Mouse (Mus musculus) Muller cell, postnatal 12 days (primary cell): ENCODE data around the gene Srgap2.
"Not testable (repeated sequence)": the region's sequence is repeated elsewhere in the genome, so short reads cannot be mapped to it uniquely, and the experiment has no call there.

Source experiments
- DNase-seq: peaks from one replicate; pipeline ENCODE4 v3.0.0-alpha.2; 2015; ENCODE audit errors: inconsistent ontology term

Gene Srgap2

DNA sequence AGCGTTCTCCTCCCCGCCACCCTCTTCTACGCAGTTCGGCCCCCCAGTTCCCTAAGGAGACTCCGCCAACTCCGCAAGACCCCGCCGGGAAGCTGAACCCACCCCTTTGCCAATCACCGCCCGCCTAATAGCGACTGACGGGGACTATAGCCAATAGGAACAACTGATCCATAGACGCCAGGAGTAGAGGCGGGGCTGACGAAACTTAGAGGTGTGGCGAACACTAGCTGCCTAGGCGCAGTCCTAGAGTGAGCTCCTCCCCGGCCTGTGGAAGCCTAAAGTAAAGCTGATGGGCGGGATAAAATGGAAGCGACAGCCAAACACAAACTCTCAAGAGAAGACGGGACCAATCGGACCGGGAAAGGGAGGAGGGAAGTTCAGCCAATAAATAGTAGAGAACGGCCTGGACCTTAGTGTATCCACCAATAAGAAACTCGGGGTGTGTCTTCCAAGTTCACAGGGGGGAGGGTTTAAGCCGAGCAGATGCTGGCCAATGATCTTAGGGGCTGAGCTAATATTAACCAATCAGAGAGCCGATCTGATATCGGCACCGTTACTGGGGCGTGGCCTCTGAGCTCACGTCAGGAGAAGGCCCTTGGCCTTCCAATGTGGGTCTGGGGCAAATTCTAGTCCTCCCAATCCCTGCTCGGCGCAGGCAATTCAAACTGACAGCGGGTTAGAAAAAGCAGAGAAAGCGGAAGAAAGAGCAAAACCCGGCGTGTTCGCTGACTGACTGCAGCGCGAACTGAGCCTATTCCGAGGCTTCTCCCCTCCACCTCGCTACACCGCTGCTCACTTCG, at the start of gene Srgap2, which contains the start of gene Fam72a:
Srgap2 (minus strand) TSS at position 72 of the 800 bp plus-strand sequence.
Fam72a (plus strand) TSS at position 623 of the 800 bp plus-strand sequence.
- DNase-seq: peak; percentile 99

DNA sequence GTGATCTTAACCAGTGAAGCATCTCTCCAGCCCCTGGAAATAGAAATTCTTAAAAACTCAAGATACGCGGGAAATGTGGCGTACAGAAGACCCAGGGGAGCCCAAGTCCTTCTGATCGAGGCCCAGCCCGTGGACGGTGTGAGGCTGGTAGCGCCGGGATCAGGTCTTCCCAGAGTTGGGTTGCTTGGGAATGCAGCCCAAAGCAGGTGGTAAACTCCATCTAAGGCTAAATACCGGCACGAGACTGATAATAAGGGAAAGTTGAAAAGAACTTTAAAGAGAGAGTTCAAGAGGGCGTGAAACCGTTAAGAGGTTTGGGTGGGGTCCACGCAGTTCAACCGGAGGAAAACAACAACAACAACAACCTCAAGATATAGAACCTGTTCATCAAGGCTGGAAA, 46.6 kb upstream of the Srgap2 start:
- DNase-seq: peak; percentile 34

GRCm38 (mm10) chr1:131570391-131570790, 43.2 kb upstream of the Srgap2 start:
- DNase-seq: no peak

DNA sequence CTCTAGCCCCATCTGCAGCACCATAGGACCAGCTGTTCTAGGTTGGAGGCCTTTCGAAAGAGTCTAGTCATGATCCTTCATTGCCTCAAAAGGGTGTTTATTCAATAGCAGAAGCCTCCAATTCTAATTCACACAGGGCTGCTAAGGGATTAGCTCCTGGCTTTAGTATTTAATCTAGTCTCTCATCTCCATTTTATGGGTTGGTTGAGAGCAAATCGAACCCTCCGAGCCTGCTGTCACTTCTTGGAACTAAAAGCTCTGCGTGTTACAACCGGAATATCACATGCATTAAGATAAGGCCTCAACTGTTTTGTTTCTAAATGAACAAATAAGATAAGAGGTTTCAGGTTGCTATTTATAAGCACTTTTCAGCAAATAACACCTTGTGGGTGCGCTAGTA, 42.6 kb upstream of the Srgap2 start:
- DNase-seq: no peak

- not testable (repeated sequence) for DNase-seq
Measured at GRCm38 (mm10) chr1:131566056-131566455, 38.9 kb upstream of the Srgap2 start.

GRCm38 (mm10) chr1:131562081-131562480, 34.9 kb upstream of the Srgap2 start:
- DNase-seq: no peak

DNA sequence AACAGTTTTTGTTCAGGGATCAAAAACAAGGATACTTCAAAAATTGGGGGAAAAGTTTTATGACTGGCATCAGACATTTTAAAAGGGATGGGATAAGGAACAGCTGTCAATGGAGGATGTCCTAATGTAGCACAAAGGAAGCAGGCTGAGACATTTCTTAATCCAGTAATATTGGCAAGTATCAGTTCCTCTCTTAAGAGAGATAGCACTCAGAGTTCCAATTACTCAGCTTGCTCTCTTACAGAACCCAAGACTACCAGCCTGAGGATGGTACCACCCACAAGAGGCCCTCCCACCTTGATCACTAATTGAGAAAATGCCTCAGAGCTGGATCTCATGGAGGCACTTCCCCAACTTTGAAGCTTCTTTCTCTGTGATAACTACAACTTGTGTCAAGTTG, 33.3 kb upstream of the Srgap2 start:
- no peak for DNase-seq

- peak; percentile 88 for DNase-seq
Measured at GRCm38 (mm10) chr1:131555042-131555812, 28.1 kb upstream of the Srgap2 start.

GRCm38 (mm10) chr1:131553428-131553827, 26.3 kb upstream of the Srgap2 start:
- DNase-seq: no peak

GRCm38 (mm10) chr1:131551956-131552355, 24.8 kb upstream of the Srgap2 start:
- no peak for DNase-seq

DNA sequence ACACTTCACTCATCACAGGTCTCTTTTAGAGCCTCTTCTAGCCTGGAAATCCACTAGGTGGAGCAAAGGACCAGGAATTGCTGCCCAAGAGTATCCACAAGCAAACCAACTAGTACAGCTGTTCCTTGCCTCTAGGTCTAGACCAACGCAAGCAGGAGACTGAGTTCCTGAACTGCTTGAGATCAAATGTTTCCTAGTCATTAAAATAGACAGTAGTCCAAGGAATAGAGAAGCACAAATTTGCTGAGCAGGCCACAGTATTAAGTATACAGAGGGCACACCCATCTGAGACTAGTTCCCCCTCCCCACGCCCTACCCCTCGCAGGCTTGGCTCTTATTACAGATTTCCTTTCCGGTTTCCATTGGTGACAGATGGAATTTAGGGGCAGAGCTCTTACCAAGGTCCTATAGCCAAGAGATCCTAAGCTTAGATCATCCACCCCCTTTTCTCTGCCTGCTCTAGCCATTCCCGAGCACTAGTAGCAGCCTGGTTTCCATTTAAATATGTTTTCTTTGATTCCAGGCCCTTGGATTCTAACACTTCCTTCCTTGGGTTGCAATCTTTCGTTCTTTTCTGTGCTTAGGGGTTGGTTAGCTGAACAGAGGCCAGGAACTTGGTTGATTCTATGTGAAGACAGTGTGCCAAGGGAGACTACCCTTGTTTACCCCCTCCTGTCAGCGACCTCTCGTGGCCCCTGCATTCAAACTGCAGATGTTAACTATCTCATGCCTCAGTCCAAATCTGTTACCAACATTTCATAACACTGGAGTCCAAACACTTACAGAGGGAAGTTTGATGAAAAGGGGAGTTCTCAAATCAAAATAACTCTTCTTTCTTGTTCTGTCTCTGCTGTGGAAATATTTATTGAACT, 21.6 kb upstream of the Srgap2 start:
- DNase-seq: no peak

- DNase-seq: peak; percentile 87
Measured at GRCm38 (mm10) chr1:131546798-131547690, 19.9 kb upstream of the Srgap2 start.

DNA sequence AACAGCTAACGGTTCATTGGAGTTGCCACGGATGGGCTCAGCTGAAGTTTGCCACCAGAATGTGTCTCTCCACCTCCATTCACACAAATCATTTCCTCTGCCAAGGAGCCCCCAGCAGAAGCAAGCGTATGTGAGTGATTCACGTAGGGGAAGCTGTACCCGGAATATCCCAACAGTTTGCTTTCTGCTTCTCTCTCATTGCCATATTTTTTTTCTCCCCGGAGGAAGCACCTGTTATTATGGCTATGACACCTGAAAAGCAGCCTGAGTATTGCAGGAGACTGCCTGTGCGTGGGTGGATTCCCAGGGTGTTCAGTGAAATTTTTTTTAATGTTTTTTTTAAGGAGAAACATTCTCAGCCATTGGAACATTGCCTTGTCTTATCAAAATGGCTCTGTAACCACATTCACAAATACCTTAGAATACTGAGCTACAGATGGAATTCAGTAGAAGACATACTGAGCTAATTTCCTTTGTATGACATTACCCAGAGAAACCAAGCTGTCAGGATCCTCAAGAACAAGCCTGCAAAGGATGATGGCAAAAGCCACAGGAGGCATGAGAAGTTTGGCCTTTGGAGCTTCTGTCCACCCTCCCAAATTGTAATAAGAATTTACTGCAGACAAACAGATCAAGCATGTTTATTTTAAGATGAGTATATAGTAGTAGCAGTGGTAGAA, 16.9 kb upstream of the Srgap2 start:
- DNase-seq: no peak

GRCm38 (mm10) chr1:131541903-131542302, 14.8 kb upstream of the Srgap2 start:
- DNase-seq: no peak

GRCm38 (mm10) chr1:131541431-131541830, 14.3 kb upstream of the Srgap2 start:
- DNase-seq: no peak

GRCm38 (mm10) chr1:131540795-131541194, 13.6 kb upstream of the Srgap2 start:
- no peak for DNase-seq

GRCm38 (mm10) chr1:131539771-131540170, 12.6 kb upstream of the Srgap2 start:
- DNase-seq: no peak

- DNase-seq: peak; percentile 50
Measured at GRCm38 (mm10) chr1:131528561-131529166, 1.5 kb upstream of the Srgap2 start.

- peak; percentile 78 for DNase-seq
Measured at GRCm38 (mm10) chr1:131528081-131528507, 942 bp upstream of the Srgap2 start.
